Mouse (Mus musculus) testis, postnatal 14 days (tissue): ENCODE results near the gene March6.

Source experiments
- DNase-seq: peaks from one replicate; pipeline ENCODE4 v3.0.0; 2021; ENCODE audit warnings: low spot score

The March6 gene

DNA sequence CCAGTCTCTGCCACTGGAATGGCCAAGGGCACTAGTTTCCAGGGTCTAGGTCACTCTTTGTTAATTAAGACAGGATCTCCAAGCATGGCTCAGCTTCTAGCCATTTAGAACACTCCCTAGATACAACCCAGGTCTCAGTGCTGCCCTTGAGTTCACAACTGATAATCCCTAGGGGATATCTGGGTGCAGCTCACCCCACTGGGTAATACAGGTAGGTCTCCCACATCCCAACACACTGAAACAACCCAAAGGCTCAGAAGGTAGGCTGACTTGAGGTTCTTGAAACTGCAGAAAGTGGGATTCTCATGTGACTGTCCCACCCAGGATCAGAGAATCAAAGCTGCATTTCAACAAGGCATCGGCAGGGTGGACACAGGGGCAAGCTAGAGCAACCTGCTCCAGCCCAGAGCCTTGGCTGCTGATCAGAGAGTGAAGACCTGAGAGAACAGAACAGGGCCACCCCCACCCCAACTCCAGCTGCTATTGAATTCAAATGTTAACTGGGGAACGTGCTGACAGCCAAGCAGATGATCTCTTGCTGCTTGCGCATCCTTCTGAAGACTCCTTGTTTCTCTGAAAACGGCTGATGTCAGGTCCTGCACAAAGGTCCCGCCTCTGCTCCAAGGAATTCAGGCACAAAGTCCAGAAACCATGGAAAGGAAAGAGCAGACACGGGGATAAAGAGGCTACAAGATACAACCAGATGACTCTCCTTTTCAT lies 116.5 kb downstream of the March6 start:
- DNase-seq, result no peak

- DNase-seq, result no peak
Observed at GRCm38 (mm10) chr15:31413662-31414061, 117.2 kb downstream of the March6 start.

- DNase-seq, result no peak
Observed at GRCm38 (mm10) chr15:31412933-31413332, 117.9 kb downstream of the March6 start.

DNA sequence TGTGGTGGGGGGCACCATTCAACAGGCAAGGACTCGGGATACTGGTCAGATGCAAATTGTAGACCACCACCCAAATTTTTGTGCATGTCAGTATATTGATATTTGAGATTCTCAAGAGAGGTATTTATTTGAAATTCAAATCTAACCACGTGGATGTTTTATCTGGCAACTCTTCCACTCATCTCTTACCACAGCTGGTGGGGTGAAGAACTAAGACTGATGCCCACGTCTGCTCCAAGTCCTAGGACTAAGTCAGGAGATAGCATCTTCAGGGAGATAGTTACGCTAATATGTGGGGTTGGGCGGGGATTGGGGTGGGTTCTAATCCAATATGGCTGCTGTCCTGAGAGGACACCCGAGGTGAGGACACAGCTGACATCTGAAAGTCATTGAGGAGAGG lies 118.4 kb downstream of the March6 start:
- no peak for DNase-seq

GRCm38 (mm10) chr15:31407490-31407889 lies 123.4 kb downstream of the March6 start:
- DNase-seq, result no peak

GRCm38 (mm10) chr15:31406881-31407280 lies 124.0 kb downstream of the March6 start:
- no peak for DNase-seq
